Mouse (Mus musculus) frontal cortex, adult (tissue): Measurements from ENCODE around the gene Cd151.
"Not testable (repeated sequence)": the region's sequence is repeated elsewhere in the genome, so short reads cannot be mapped to it uniquely, and the experiment has no call there.

Experiments
- ATAC-seq: cut with Nextera tagmentation; 2 replicates; pipeline ENCODE4 v1.9.2; 2017; ENCODE audit warnings: mild to moderate bottlenecking, moderate library complexity, mixed read lengths; ENCODE audit not compliant: low TSS enrichment

Gene Cd151

DNA sequence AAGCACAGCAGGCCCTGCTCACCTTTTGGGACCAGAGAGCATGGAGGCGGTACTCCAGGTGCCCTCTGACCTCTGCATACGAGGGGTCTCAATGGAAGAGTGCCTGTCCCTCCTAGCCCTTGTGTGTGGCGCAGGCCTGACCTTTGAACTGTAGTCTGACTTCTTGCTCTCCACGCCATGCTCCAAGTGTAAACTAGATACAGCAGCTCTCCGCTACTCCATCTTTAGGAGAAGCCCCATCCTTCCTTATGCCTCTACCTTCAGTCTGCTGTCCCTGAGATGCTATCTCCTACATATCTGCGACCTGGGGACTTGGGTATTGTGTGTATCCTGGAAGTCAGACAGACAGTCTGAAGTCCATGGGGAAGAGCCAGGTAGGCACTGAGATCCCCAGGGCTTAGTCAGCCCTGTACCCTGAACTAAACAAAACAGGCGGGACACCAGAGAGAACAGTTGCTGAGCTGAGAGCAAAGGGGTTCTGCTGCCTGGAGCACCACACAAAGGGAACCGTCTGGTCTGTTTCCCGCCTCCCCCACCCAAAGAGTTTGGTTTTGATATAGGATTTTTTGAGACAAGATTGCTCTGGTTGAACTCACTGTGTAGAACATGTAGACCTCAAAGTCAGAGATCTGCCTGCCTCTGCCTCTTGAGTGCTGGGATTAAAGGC, 31.2 kb upstream of the Cd151 start:
- ATAC-seq: no peak

DNA sequence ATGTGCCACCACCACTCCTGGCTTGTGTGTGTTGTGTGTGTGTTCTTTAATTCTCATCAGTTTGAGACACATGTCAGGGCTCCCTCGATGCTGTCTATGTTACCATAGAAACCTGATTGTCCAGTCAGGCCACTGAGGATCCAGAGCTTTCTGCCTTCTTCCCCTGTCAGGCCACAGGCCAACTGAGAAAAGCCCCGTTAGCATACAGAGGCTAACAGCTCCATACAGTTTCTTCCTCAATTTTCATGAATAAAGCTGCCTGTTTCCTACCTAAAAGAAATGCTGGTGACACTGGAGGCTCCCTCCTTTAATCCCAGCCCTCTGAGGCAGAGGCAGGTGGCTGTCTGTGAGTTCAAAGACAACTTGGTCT, 30.7 kb upstream of the Cd151 start:
- ATAC-seq: no peak

DNA sequence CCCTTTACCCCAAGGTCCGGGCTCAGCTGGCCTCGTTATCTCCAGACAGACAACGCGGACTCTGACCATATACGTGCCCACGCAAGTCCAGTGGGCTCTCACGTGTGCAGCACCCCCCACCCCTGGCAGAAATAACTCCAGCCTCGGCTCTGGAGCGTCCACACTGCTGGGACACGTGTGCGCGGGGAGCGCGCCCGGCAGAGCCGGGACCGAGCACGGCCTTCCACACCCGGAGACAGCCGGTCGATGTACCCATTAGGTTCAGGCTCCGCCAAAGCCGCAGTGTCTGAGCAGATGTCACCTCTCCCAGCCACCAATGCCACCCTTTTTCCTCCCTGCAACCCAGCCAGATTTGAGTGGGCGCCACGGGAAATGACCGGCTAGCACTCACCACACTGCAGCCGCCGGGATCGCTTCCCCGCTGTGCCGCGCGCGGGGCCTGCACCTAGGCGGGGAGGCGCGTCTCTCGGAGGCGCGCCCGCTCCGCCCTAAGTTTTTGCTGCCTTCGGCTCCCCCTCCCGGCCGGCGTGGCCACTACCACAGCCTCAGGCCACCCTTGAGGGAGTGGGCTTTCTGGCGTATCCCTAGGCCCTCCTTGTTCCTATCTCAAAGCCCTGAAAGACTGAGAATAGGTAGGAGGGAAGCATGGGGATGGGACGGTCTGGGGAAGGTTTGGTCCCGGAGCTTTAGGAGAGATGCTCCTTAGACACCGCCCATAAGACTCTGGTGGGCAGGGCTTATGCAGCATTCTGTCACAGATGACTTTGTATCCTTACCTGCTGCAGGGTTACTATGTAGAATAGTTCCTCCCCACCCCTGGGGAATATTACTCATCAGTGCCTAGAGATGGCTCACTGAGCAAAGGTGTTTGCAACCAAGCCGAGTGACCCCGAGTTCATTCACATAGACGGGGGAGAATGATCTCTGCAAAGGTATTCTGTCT, 29.7 kb upstream of the Cd151 start, which contains the start of gene Slc25a22:
Gene Slc25a22 (minus strand): TSS at position 715 of the 943 bp plus-strand sequence.
- ATAC-seq: peak; percentile 60

DNA sequence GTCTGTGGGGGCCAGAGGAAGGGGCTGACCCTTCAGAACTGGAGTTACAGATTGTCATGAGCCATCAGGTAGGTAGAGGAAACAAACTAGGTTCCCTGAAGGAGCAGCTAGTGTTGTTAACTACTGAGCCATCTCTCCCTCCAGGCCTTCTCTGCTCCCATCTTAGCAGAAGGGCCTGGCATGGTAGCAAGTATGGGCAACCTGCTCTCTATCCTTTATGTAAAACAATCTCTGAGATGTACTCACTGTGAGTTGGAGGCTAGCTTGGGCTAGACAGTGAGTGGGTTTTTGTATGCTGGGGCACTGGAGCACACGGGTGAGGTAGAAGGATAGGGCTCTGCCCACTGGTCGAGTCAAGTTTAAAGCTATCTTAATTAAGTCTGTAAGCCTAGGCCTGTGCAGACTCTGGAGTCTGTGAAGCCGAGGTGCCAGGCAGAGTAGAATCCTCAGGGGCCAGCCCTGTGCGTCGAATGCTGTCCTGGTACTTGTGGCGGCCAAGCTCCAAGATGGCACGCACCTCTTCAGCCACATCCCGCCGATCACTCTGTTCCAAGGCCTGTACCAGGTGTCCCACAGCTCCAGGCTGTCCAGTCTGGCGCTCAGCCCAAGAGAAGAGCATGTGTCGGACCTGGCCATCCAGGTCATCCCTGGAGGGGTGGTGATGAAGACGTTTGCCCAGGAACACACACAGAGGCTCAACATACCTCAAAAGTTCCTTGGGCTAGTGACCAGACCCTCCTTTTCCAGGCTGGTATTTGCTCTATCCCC, 28.8 kb upstream of the Cd151 start:
- ATAC-seq: no peak

DNA sequence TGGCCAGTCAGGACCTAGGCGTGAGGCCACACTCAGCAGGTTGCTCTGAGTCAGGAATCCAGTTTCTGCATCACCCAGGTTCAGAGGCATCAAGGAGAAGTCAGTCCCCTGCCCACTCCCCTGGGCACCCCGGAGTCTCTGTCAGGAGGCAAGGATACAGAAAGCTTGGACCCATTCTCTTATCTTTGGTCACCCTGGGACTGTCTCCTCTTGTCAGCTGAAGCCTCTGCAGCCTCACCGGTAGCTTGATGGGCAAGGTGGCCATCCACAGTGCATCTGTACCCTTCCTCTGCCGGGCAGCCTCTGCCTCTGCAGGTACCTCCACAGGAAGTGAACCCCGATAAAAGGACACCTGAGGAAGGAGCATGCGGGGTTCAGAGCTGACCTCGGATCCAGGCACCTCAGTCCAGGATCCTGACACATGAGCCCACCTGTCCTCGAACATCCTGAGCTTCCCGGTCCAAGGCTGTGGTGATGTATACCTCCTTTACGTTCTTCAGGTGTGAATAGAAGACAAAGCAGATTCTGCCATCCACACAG, 28.0 kb upstream of the Cd151 start:
- no peak for ATAC-seq

DNA sequence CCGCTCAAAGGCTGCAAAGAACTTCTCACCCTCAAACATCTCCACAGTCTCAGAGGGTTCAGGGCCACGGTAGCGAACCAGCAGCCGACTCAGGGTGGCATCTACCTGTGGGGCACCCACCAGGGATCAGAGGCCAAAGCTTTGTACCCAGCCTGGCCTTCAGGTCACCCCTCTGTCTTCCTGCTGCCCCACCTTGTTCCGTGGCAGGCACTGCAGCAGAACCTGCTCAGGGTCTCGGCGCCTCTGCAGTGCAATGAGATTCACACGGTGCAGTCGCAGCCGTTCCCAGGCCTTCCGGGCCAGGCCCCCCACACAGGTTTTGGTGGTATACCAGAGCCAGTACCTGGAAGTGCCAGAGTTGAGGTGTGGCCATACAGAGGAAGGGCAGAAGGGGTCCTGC, 27.4 kb upstream of the Cd151 start:
- no peak for ATAC-seq

DNA sequence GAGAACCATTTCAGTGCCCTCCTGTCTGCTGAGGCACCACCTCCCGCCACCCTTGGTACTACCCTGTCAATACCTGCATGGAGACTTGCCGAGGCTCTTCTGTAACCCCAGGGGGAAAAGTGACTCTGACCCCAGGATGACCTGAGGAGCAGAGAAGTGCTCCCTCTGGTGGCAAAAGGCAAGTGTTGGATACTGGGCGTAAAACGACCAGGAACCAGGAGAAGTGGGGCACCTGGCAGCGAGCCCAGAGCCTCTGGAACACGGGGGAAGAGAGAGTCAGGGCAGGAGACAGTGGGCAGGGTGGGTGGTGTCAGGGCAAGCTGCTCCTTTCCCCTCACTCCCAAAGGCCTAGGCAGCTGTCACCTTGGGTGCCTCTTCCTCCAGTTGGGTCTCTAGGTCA, 26.6 kb upstream of the Cd151 start:
- no peak for ATAC-seq

DNA sequence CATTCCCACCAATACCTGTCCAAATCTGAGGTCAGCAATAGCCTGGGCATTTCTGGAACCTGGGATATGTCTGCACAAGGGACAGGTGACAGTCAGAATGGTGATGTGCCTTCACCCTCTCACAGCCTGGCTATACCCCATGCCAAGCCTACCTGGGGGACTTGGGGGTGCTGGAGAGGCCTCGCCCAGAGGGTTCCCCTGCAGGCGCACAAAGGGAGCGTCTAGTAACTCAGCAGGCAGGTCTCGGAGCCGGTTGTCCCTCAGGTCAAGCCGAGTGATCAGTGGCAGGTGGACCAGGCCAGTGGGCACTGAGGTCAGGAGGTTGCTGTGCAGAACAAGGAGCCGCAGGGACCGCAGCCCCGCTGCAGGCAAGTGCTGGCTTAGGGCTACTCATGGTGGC, 25.7 kb upstream of the Cd151 start:
- no peak for ATAC-seq

DNA sequence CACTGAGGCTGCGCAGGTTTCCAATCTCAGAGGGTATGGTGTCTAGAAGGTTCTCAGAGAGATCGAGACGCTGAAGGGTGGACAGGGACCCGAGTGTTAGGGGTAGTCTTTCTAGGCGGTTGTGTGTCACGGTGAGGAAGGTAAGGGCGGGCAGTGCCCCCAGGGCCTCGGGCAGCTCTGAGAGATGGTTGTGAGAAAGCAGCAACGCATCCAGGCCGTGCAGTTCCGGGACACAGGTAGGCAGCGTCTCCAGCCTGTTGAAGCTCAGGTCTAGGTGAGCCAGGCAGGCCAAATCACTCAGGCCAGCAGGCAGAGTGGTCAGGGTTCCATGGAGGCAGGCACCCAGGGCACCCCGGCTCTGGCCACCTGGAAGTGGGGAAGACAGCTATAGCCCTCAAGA, 25.0 kb upstream of the Cd151 start:
- ATAC-seq: no peak

DNA sequence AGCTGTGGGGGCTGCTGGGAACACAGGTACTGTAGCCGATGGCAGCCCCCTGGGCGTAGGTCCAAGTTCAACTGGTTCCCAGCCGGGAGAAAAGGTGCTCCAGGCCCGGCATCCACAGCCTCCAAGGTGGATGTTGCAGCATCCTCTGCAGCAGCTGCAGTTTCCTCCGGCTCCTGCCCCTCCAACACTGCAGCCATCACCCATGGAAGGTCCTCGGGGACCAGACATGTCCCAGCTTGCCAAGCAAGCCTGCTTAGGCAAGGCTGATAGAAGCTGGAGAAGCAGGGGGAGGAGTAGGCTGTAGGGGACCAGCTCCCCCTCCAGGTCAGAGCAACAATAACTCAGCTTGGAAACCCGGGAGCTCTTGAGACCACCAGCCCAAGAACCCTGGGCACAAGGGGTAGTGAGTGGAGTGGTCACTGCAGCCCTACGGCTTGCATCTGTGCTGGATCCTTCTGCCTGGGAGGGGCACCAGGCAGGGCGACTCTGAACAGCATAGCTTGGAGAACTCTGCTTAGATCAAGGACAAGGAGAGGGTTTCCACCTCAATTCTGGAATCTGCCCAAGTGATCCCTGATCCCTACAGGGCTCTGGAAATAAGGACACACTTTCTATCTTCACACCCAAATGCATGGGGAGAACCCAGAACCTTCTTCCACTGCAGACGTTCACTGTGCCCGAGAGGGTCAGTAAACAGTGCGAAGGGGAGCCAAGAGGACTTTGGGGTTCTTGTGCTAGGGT, 23.9 kb upstream of the Cd151 start:
- no peak for ATAC-seq

DNA sequence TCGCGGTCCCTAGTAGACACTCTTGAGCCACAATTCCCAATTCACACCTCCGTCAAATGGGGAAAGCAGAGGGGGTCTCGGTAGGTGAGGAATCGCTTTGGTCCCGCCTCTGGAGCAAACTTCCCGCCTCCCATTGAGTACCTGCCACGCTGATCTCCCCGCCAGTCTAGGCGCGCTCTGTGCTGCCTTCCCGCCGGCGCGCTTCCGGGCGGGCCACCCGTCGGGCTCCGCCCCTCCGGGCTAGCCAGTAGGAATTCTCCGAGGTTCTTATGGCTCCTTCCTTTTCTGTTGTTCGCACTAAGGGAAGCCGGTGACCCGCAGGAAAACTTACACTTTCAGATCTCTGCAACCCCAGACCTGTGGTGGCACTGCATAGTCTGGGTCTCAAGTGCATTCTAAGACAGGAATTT, 23.4 kb upstream of the Cd151 start, which contains the start of gene Pidd1:
Gene Pidd1 (minus strand): TSS at position 198 of the 410 bp plus-strand sequence.
- ATAC-seq: no peak

DNA sequence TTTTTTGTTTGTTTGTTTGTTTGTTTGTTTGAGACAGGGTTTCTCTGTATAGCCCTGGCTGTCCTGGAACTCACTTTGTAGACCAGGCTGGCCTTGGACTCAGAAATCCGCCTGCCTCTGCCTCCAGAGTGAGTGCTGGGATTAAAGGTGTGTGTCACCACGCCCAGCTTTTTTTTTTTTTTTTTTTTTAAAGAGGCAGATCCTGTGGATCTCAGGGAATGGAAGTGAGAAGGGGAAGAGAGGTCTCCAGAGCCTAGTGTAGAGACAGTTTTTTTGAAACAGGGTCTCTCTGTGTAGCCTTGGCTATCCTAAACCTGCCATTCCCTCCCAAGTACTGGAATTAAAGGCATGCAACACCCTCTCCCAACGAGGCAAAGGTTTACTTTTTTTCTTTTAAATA, 20.8 kb upstream of the Cd151 start:
- not testable (repeated sequence) for ATAC-seq

DNA sequence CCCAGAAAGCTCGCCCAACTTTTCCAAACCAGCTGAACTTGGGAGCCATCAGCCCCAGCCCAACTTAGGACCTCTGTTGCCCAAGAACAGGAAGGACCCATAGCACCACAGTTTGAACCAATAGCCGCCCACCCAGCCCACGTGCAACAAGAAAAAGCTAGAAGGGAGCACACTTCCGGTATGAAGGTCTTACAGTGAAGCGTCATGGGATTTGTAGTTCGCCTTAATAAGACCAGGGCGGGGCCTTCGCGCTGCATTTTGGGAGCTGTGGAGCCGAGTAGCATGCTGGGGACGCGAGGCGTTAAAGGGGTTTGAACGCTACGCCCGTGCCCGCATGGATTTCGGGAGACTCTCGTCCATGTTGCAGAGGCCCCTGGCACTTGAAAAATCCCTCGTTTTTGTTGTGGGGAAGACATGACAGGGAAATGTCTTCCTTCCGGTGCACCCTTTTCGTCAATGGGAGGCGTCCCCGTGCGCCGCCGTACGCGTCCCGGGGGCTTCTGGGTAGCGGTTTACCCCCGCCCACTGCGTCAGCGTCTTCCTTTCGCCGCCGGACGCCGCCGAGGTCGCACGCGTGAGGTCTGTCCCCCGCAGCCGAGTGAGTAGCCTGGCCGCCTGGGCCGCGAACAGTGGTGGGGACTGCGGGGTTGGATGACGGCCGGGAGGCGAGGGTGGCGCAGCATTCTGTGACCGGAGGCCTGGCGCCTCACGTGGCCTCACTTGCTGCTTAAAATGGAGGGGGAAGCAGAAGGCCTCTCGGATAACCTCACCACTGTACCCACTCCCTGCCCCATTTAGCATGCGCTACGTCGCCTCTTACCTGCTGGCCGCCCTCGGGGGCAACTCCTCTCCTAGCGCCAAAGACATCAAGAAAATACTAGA, 19.8 kb upstream of the Cd151 start, which contains the start of gene Rplp2:
Gene Rplp2 (plus strand): TSS at position 261 of the 882 bp plus-strand sequence.
- peak; percentile 86 for ATAC-seq

DNA sequence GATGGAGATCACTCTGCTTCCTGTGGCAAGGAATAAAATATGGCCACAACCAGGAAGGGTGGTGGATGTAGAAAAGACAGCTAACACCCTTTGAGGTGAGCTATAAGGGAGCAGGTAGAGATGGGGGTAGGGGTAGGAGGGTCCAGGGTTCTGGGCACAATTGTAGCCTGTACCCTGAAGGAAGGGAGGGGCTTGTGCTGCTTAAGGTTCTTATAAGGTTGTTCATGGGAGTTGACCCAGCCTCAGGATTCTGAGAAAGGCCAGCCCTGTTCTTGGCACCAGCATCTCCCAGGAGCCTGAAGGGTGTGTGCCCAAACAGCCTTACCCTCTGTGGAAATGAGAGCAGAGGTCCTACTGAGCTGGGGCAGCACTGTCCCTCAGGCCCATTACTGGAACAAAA, 15.3 kb upstream of the Cd151 start:
- ATAC-seq: no peak

DNA sequence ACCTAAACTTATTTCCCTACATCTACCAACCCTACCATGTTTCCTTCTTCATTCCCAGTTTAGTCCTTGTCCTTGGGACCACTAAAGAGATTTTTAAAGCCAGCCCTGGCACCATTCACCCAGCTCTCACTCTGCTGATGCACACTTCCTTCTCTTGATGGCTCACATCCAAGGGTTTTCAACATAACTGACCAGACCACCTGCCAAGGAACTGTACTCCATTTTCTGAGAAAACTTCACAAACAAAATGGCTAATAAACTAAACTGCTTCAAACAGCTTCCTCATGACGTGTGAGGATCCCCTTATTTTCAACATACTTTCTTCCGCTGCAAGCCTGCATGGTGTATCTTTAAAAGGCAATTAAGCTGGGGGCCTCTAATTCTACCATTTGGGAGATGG, 13.6 kb upstream of the Cd151 start:
- no peak for ATAC-seq

DNA sequence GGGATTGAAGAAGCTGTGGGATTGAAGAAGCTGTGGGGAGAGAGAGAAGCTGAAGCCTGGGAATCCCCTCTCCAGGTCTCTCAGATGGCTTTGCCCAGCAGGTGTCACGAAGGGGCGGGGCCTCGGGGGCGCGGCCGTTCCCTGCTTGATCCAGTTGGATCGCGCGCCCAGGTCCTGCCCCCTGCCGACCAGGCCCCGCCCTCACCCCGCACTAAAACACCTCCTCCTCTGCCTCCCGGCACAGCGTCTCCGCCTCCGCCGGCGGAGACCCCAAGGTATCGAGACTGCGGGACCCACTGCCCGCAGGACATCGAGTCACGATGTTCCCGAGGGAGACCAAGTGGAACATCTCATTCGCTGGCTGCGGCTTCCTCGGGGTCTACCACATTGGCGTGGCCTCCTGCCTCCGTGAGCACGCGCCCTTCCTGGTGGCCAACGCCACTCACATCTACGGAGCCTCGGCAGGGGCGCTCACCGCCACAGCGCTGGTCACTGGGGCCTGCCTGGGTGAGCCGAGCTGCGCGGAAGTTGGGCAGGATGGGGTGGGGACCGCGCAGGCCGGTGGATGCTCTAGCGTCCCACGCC, 12.1 kb upstream of the Cd151 start, which contains the start of gene Pnpla2:
Gene Pnpla2 (plus strand): TSS at position 232 of the 585 bp plus-strand sequence.
- ATAC-seq: peak; percentile 70

DNA sequence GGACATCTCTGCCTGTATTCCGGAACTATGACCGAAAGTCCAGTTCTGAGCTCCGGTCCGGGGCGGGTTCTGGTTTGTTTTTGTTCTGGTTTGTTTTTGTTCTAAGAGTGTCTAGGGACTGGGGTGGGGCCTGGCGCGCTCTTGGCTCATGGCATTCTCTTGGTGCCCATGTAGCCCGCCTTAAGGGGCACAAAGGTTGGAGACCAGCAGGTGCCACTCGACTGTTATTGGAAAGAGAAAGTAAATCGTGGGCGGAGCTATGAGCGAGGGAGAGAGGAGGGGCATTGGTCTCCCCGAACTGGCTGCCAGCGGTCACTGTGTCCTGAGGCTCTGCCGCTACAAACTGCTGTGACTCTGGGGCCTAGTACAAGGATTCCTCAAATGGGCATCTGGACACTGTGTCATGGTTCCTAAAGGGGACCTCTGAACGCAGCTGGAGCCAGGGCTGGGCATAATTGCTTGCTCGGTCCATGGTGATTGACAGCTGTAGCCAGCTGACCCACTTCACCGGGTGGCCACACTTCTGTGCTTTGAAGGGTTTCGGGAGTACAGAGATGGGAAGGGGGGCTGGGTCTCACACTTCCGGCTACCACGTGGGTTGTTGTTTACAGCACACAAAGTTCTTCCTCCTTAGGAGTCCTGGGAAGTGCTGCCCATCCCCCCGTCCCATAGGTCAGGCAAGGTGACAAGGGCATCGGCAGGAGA, 11.4 kb upstream of the Cd151 start:
- ATAC-seq: peak; percentile 22; the same call in 1 of the 2 replicates

DNA sequence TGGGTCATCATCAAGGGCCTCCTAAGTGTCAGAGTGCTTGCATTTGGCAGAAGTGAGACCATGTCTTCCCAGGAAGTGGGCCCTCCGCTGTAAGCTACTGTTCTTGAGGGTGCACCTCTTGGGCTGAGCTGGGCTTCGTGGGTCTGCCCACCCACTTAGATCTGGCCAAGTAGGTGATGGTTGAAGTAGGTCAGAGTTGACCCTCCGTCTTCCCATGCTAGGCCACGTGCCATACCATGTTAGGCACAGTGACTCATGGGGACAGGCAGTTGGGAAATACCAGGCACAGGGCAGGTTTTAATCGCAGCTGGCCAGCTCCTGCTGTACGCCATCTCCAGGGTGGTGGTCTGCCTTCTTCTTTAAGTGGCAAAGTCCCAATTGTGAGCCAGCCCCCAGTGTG, 10.5 kb upstream of the Cd151 start:
- ATAC-seq: no peak

DNA sequence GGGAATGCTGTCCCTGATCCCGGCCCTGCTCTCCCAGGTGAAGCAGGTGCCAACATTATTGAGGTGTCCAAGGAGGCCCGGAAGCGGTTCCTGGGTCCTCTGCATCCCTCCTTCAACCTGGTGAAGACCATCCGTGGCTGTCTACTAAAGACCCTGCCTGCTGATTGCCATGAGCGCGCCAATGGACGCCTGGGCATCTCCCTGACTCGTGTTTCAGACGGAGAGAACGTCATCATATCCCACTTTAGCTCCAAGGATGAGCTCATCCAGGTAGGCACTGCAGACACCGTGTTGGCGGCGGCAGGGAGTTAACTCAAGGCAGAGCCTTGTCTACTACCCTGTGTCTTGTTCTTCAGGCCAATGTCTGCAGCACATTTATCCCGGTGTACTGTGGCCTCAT, 10.0 kb upstream of the Cd151 start:
- ATAC-seq: no peak
